Mouse (Mus musculus) intestine, postnatal 0 days (tissue): ENCODE results near the gene Tmem260. TPM values are rescaled to one million over a fixed set of nuclear protein-coding genes. Genes with fewer than 3 reads are reported as not detected.

Experiments
- ATAC-seq: fragments of 200-750 bp; cut with Nextera tagmentation; 2 replicates; pipeline ENCODE4 v1.8.0; 2017; ENCODE audit warnings: mild to moderate bottlenecking, moderate TSS enrichment, moderate library complexity
- H3K27ac ChIP-seq: fragments of 300-500 bp; sonication (generic); 2 replicates; pipeline ENCODE4 v1.5.1; 2014; ENCODE audit warnings: mild to moderate bottlenecking, low read depth, low read length, moderate library complexity
- H3K27me3 ChIP-seq: fragments of 300-500 bp; sonication (generic); replicated peaks from 2 replicates; pipeline ENCODE4 v1.6.1; 2014; ENCODE audit warnings: low read length, mixed read lengths; ENCODE audit not compliant: control insufficient read depth, insufficient read depth
- H3K36me3 ChIP-seq: fragments of 300-500 bp; sonication (generic); 2 replicates; pipeline ENCODE4 v1.6.1; 2014; ENCODE audit warnings: mild to moderate bottlenecking, moderate library complexity; ENCODE audit not compliant: control insufficient read depth, insufficient read depth
- H3K4me1 ChIP-seq: fragments of 300-500 bp; sonication (generic); replicated peaks from 2 replicates; pipeline ENCODE4 v1.6.1; 2014; ENCODE audit warnings: antibody characterized with exemption, low read length, mixed read lengths; ENCODE audit not compliant: control insufficient read depth, insufficient read depth
- H3K4me2 ChIP-seq: fragments of 300-500 bp; sonication (generic); replicated peaks from 2 replicates; pipeline ENCODE4 v1.6.1; 2014; ENCODE audit warnings: low read depth, mild to moderate bottlenecking, moderate library complexity
- H3K4me3 ChIP-seq: fragments of 300-500 bp; sonication (generic); 2 replicates; pipeline ENCODE4 v1.5.1; 2014; ENCODE audit warnings: low read depth, low read length
- H3K9ac ChIP-seq: fragments of 300-500 bp; sonication (generic); 2 replicates; pipeline ENCODE4 v1.6.1; 2014; ENCODE audit warnings: mild to moderate bottlenecking, low read depth, low read length
- H3K9me3 ChIP-seq: fragments of 300-500 bp; sonication (generic); 2 replicates; pipeline ENCODE4 v1.6.1; 2016; ENCODE audit warnings: mixed run types; ENCODE audit not compliant: control insufficient read depth
- CTCF ChIP-seq: sonication (generic); IDR thresholded peaks from 2 replicates; pipeline ENCODE4 v1.5.1; 2016; ENCODE audit warnings: low read depth, mild to moderate bottlenecking, control low read depth, antibody characterized with exemption, moderate library complexity
- WGBS: fragments of 180-500 bp; shearing (Covaris S2); extraction: QIAGEN DNeasy Blood & Tissue Kit; methylation state at CpG from one replicate; pipeline ENCODE4 v1.1.7; 2014; 5-methylcytosine and 5-hydroxymethylcytosine counted together
- polyA plus RNA-seq: library from polyadenylated mRNA; unstranded; fragments of >200 nt; fragmentation: Nextera tagmentation; extraction: Ambion mirVana; gene quantifications from 2 replicates; pipeline ENCODE4 v1.2.1, GENCODE M21; 2015

Gene Tmem260
- polyA plus RNA-seq, 1 experiment from 2014 or later = 6.2 TPM

- Histone ChIP-seq H3K27me3 (no peaks in the 10 kb centered on the region), H3K9me3 (no peaks in the 10 kb centered on the region), H3K4me1 (no peaks in the 10 kb centered on the region), H3K9ac (no peak overlapping the region), H3K4me2 (no peak overlapping the region), H3K4me3 (no peak overlapping the region), H3K27ac (no peak overlapping the region), H3K36me3 (peaks cover 12% of the 10 kb centered on the region)
- 88% methylated on average over 12 of the region's 12 CpGs for WGBS
- TF ChIP-seq CTCF = no peak
- ATAC-seq = no peak
Measured at GRCm38 (mm10) chr14:48456305-48457092, 10.6 kb downstream of the Tmem260 start.

- TF ChIP-seq CTCF = no peak
- WGBS = 87% methylated on average over 16 of the region's 16 CpGs
- Histone ChIP-seq H3K36me3 (peaks cover 6% of the 10 kb centered on the region; the same call in 1 of the 2 replicates), H3K9me3 (no peaks in the 10 kb centered on the region), H3K27ac (no peak overlapping the region), H3K9ac (no peak overlapping the region), H3K27me3 (no peaks in the 10 kb centered on the region), H3K4me2 (no peak overlapping the region), H3K4me1 (no peaks in the 10 kb centered on the region), H3K4me3 (no peak overlapping the region)
- no peak for ATAC-seq
Measured at GRCm38 (mm10) chr14:48457288-48457938, 11.5 kb downstream of the Tmem260 start.

GRCm38 (mm10) chr14:48458901-48459300 is 13.0 kb downstream of the Tmem260 start:
- H3K27me3 ChIP-seq = no peaks in the 10 kb centered on the region
- H3K36me3 ChIP-seq = peaks cover 5% of the 10 kb centered on the region; the same call in 1 of the 2 replicates
- H3K27ac ChIP-seq = no peak overlapping the region
- no peak overlapping the region for H3K4me3 ChIP-seq
- H3K9me3 ChIP-seq = no peaks in the 10 kb centered on the region
- no peaks in the 10 kb centered on the region for H3K4me1 ChIP-seq
- H3K4me2 ChIP-seq = no peak overlapping the region
- no peak overlapping the region for H3K9ac ChIP-seq
- WGBS = 84% methylated on average over 9 of the region's 9 CpGs
- ATAC-seq = no peak
- TF ChIP-seq CTCF = no peak

DNA sequence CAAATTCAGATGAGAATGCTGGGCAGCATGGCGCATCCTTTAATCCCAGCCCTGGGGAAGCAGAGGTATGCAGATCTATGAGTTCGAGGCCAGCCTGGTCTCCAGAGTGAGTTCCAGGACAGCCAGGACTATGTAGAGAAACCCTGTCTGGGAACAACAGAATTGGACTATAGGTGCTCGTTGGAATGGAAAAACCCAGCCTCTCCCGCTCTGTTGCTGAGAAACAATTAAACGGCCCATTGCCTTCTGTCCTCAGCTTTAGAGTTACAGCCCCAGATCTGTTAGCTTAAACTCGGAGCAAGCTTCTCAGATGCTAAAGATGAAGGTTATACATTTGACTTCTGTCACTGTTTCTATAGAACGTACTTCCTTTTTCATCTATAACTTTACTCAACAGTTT is 22.4 kb downstream of the Tmem260 start:
- no peak for ATAC-seq
- H3K4me2 ChIP-seq = no peak overlapping the region
- 90% methylated on average over 7 of the region's 7 CpGs for WGBS
- H3K36me3 ChIP-seq = peaks cover 3% of the 10 kb centered on the region; the same call in 1 of the 2 replicates
- H3K27me3 ChIP-seq = no peaks in the 10 kb centered on the region
- H3K9me3 ChIP-seq = no peaks in the 10 kb centered on the region
- no peak overlapping the region for H3K9ac ChIP-seq
- H3K4me1 ChIP-seq = no peaks in the 10 kb centered on the region
- no peak overlapping the region for H3K27ac ChIP-seq
- H3K4me3 ChIP-seq = no peak overlapping the region
- TF ChIP-seq CTCF = no peak

- H3K4me1 ChIP-seq = no peaks in the 10 kb centered on the region
- H3K9me3 ChIP-seq = no peaks in the 10 kb centered on the region
- WGBS = 64% methylated on average over 10 of the region's 10 CpGs
- ATAC-seq = peak; percentile 70
- H3K36me3 ChIP-seq = peaks cover 3% of the 10 kb centered on the region; the same call in 1 of the 2 replicates
- no peak overlapping the region for H3K4me2 ChIP-seq
- no peak overlapping the region for H3K4me3 ChIP-seq
- H3K27ac ChIP-seq = no peak overlapping the region; the same call in 1 of the 2 replicates
- H3K27me3 ChIP-seq = no peaks in the 10 kb centered on the region
- TF ChIP-seq CTCF = 0 out of 2 replicates have a peak, but pooled peaks have one; percentile 13
- H3K9ac ChIP-seq = no peak overlapping the region
Measured at GRCm38 (mm10) chr14:48470742-48471487, 25.0 kb downstream of the Tmem260 start.

- Histone ChIP-seq H3K4me3 (no peak overlapping the region), H3K36me3 (no peaks in the 10 kb centered on the region), H3K27me3 (no peaks in the 10 kb centered on the region), H3K9me3 (no peaks in the 10 kb centered on the region), H3K9ac (no peak overlapping the region), H3K4me1 (no peaks in the 10 kb centered on the region), H3K27ac (no peak overlapping the region), H3K4me2 (no peak overlapping the region)
- no peak for ATAC-seq
- 80% methylated on average over 9 of the region's 9 CpGs for WGBS
- no peak for TF ChIP-seq CTCF
Measured at GRCm38 (mm10) chr14:48472179-48472578, 26.3 kb downstream of the Tmem260 start.
